Mouse (Mus musculus) cerebellum, adult 11-12 months (tissue): ENCODE measurements around the gene Tbxas1.

ENCODE experiments used
- DNase-seq: peaks from one replicate; pipeline ENCODE4 v3.0.0; 2022

The Tbxas1 gene

GRCm38 (mm10) chr6:38966839-38967238 lies 91.6 kb downstream of the Tbxas1 start:
- DNase-seq, result no peak

GRCm38 (mm10) chr6:38967288-38967687 lies 92.1 kb downstream of the Tbxas1 start:
- no peak for DNase-seq

GRCm38 (mm10) chr6:38967988-38968387 lies 92.8 kb downstream of the Tbxas1 start:
- DNase-seq, result no peak

- DNase-seq, result no peak
Observed at GRCm38 (mm10) chr6:38969944-38970740, 94.9 kb downstream of the Tbxas1 start.

- no peak for DNase-seq
Observed at GRCm38 (mm10) chr6:38970759-38971158, 95.6 kb downstream of the Tbxas1 start.

- DNase-seq, result no peak
Observed at GRCm38 (mm10) chr6:38972826-38973225, 97.6 kb downstream of the Tbxas1 start.

GRCm38 (mm10) chr6:38973441-38974161 lies 98.4 kb downstream of the Tbxas1 start:
- no peak for DNase-seq

- no peak for DNase-seq
Observed at GRCm38 (mm10) chr6:38974162-38974525, 98.9 kb downstream of the Tbxas1 start.

- DNase-seq, result no peak
Observed at GRCm38 (mm10) chr6:38974536-38975268, 99.5 kb downstream of the Tbxas1 start.

GRCm38 (mm10) chr6:38975866-38976265 lies 100.7 kb downstream of the Tbxas1 start:
- no peak for DNase-seq

GRCm38 (mm10) chr6:38976355-38976754 lies 101.2 kb downstream of the Tbxas1 start:
- no peak for DNase-seq

- DNase-seq, result no peak
Observed at GRCm38 (mm10) chr6:38980921-38981715, 105.9 kb downstream of the Tbxas1 start.

GRCm38 (mm10) chr6:38982071-38982470 lies 106.9 kb downstream of the Tbxas1 start:
- no peak for DNase-seq

GRCm38 (mm10) chr6:38982656-38983055 lies 107.5 kb downstream of the Tbxas1 start:
- no peak for DNase-seq

- DNase-seq, result no peak
Observed at GRCm38 (mm10) chr6:38983060-38983459, 107.9 kb downstream of the Tbxas1 start.

- DNase-seq, result no peak
Observed at GRCm38 (mm10) chr6:38984626-38985025, 109.4 kb downstream of the Tbxas1 start.

GRCm38 (mm10) chr6:38986641-38987040 lies 111.4 kb downstream of the Tbxas1 start:
- no peak for DNase-seq

GRCm38 (mm10) chr6:38992016-38992415 lies 116.8 kb downstream of the Tbxas1 start:
- no peak for DNase-seq

- DNase-seq, result no peak
Observed at GRCm38 (mm10) chr6:38995774-38996173, 120.6 kb downstream of the Tbxas1 start.

- DNase-seq, result no peak
Observed at GRCm38 (mm10) chr6:38997838-38998237, 122.6 kb downstream of the Tbxas1 start.

- DNase-seq, result no peak
Observed at GRCm38 (mm10) chr6:39003126-39003525, 127.9 kb downstream of the Tbxas1 start.

GRCm38 (mm10) chr6:39004003-39004473 lies 128.8 kb downstream of the Tbxas1 start:
- DNase-seq, result no peak
